In genomic region chr6:97434753-97435152, GRCm38 (mm10) we compare ENCODE assay signal across 21 mouse cellular contexts.
DNase-seq lines count a peak whose midpoint lies in the region; ATAC-seq and TF ChIP-seq lines count a peak whose summit lies in the region.
"Had no signal": no experiment of that assay in that cellular context is flagged by ENCODE, and none has a peak within 500 bp of the region (broad histone marks: within the 10 kb centered on the region; RNA-seq: fewer than 3 reads in every experiment).

No protein-coding gene starts in this region.

- in situ Hi-C loops in ES-E14 (cut with MboI; ENCODE audit: low sequenced_read_pairs in 2 of 2, unreplicated experiment in 2 of 2): loop anchor here in 1 of 2 experiments (25.0 kb wide), 1 partner anchor 303 kb away; no protein-coding TSS in a partner anchor

- H3K36me3 ChIP-seq in ES-E14 (ENCODE audit: control insufficient read depth, insufficient read depth, low read length, poor library complexity, severe bottlenecking): no peaks in the 10 kb centered on the region
- H3K36me3 ChIP-seq: embryonic facial prominence, embryonic 13.5 days; forebrain, embryonic 12.5 days; hindbrain, embryonic 13.5 days had no signal

- H3K4me3 ChIP-seq in layer of hippocampus, adult 2 months: no peak overlapping the region
- H3K4me3 ChIP-seq in ES-E14 (ENCODE audit: insufficient read depth in 1 of 2, low read depth in 1 of 2, low read length in 2 of 2, poor library complexity in 1 of 2, severe bottlenecking in 1 of 2): no peak overlapping the region
- H3K4me3 ChIP-seq: embryonic facial prominence, embryonic 13.5 days; forebrain, embryonic 12.5 days; gastrocnemius, adult 2 months; hindbrain, embryonic 13.5 days had no signal

- peak overlapping the region; percentile 71 for H3K27ac ChIP-seq in layer of hippocampus, adult 2 months
- H3K27ac ChIP-seq in ES-E14 (ENCODE audit: insufficient read depth, low read depth, low read length, poor library complexity, severe bottlenecking): 0 out of 2 replicates have a peak overlapping the region, but pooled peaks have one; percentile 11
- H3K27ac ChIP-seq: embryonic facial prominence, embryonic 13.5 days; forebrain, embryonic 12.5 days; gastrocnemius, adult 2 months; hindbrain, embryonic 13.5 days had no signal

- no peak overlapping the region for H3K9ac ChIP-seq in ES-E14 (ENCODE audit: insufficient read depth, low read depth, low read length, poor library complexity, severe bottlenecking)
- H3K9ac ChIP-seq: embryonic facial prominence, embryonic 13.5 days; forebrain, embryonic 12.5 days; hindbrain, embryonic 13.5 days had no signal

- no peak for TF ChIP-seq CTCF in layer of hippocampus, adult 2 months (conservative IDR thresholded peaks at IDR 0.05)

- DNase-seq in frontal cortex, adult 2 months (ENCODE audit: extremely low spot score in 1 of 2, low spot score in 1 of 2): no peak
- DNase-seq in layer of hippocampus, adult 2 months (ENCODE audit: low spot score in 2 of 2): no peak
- DNase-seq in layer of hippocampus, adult 9-10 months (ENCODE audit: low spot score): no peak
- no peak for DNase-seq in ES-E14 (ENCODE audit: low read depth, low spot score)
- peak; percentile 61 for DNase-seq in telencephalon, adult 2 months (ENCODE audit: low read depth, low spot score)
- no peak for DNase-seq in urinary bladder, adult 2 months (ENCODE audit: low spot score)
- DNase-seq: adrenal gland, adult 2 months; adrenal gland, postnatal 25 days; cerebellum, adult 9-10 months; cerebellum, postnatal 25 days; gastrocnemius, adult 2 months; gastrocnemius, postnatal 25 days; heart, postnatal 10 days; heart, postnatal 4 days had no signal

- ATAC-seq in frontal cortex, adult (ENCODE audit: low TSS enrichment): 0 out of 2 replicates have a peak, but pooled peaks have one; percentile 23
- ATAC-seq: activated CD4-positive, CD25-positive, alpha-beta regulatory T cell, adult 4 months; forebrain, embryonic 16.5 days; Patski had no signal

- no peaks in the 10 kb centered on the region for H3K4me1 ChIP-seq in ES-E14 (ENCODE audit: control insufficient read depth in 2 of 2, insufficient read depth in 2 of 2, low read length in 2 of 2, poor library complexity in 1 of 2)

- H3K9me3 ChIP-seq in ES-E14 (ENCODE audit: control insufficient read depth, insufficient read depth, low read depth, low read length): no peaks in the 10 kb centered on the region
- H3K9me3 ChIP-seq: embryonic facial prominence, embryonic 13.5 days; forebrain, embryonic 12.5 days; hindbrain, embryonic 13.5 days had no signal

TF ChIP-seq in ES-E14, 5 proteins besides CTCF, POLR2A, EP300 and RAD21:
- TF ChIP-seq ZNF384 (IDR thresholded peaks at IDR 0.05; ENCODE audit: low read depth, low read length) (no peak), MAFK (IDR thresholded peaks at IDR 0.05; ENCODE audit: insufficient read depth, low read depth, low read length) (no peak), CHD2 (IDR thresholded peaks at IDR 0.05; ENCODE audit: low read depth, low read length) (no peak), HCFC1 (IDR thresholded peaks at IDR 0.05; ENCODE audit: borderline replicate concordance, insufficient read depth, low read length) (no peak), ZC3H11A (IDR thresholded peaks at IDR 0.05; ENCODE audit: borderline replicate concordance, low read depth, low read length) (no peak)
